Mouse (Mus musculus): ENCODE measurements around the gene Dcst1.

- TF ChIP-seq CTCF (IDR thresholded peaks at IDR 0.05; ENCODE audit: low read depth) (no peak), EP300 (IDR thresholded peaks at IDR 0.05; ENCODE audit: low read depth) (no peak)
Measured at GRCm38 (mm10) chr3:89337721-89338578, 27.1 kb downstream of the Dcst1 start, which contains the start of gene Efna4.
